22 mouse cellular contexts compared by ENCODE assay signal in genomic region chr1:20981764-20982163, GRCm38 (mm10).
"Had no signal": no experiment of that assay in that cellular context is flagged by ENCODE, and none has a peak within 500 bp of the region (broad histone marks: within the 10 kb centered on the region; RNA-seq: fewer than 3 reads in every experiment).

No protein-coding gene starts in this region.

- H3K4me1 ChIP-seq: limb, embryonic 12.5 days; limb, embryonic 15.5 days; midbrain, embryonic 12.5 days; midbrain, embryonic 15.5 days had no signal

- ATAC-seq: liver, postnatal 0 days; lung, postnatal 0 days; midbrain, embryonic 15.5 days had no signal

- H3K9ac ChIP-seq: limb, embryonic 12.5 days; limb, embryonic 15.5 days; liver, embryonic 14.5 days; liver, postnatal 0 days; lung, embryonic 14.5 days; midbrain, embryonic 12.5 days; midbrain, embryonic 15.5 days; neural tube, embryonic 13.5 days had no signal

- DNase-seq: kidney, postnatal 25 days; layer of hippocampus, adult 9-11 months; left cerebral cortex, postnatal 4 days; liver, postnatal 0 days; lung, embryonic 14.5 days; right cerebral cortex, postnatal 14 days; right cerebral cortex, postnatal 4 days; thymus, adult 2 months; thymus, postnatal 14 days; thymus, postnatal 4 days had no signal

- H3K27me3 ChIP-seq: limb, embryonic 12.5 days; limb, embryonic 15.5 days; midbrain, embryonic 12.5 days; midbrain, embryonic 15.5 days; neural tube, embryonic 13.5 days had no signal

- H3K4me3 ChIP-seq: layer of hippocampus, adult 2 months; limb, embryonic 12.5 days; limb, embryonic 15.5 days; midbrain, embryonic 12.5 days; midbrain, embryonic 15.5 days; neural tube, embryonic 13.5 days had no signal

- H3K9me3 ChIP-seq: limb, embryonic 12.5 days; limb, embryonic 15.5 days; midbrain, embryonic 12.5 days; midbrain, embryonic 15.5 days; neural tube, embryonic 13.5 days had no signal

- H3K36me3 ChIP-seq: limb, embryonic 12.5 days; limb, embryonic 15.5 days; midbrain, embryonic 12.5 days; midbrain, embryonic 15.5 days; neural tube, embryonic 13.5 days had no signal

- H3K4me2 ChIP-seq: limb, embryonic 12.5 days; limb, embryonic 15.5 days; liver, embryonic 11.5 days; lung, embryonic 14.5 days; midbrain, embryonic 12.5 days; midbrain, embryonic 15.5 days; neural tube, embryonic 13.5 days had no signal

- H3K27ac ChIP-seq: kidney, postnatal 0 days; layer of hippocampus, adult 2 months; limb, embryonic 12.5 days; limb, embryonic 15.5 days; liver, embryonic 14.5 days; macrophage; midbrain, embryonic 12.5 days; midbrain, embryonic 15.5 days; neural tube, embryonic 13.5 days; stomach, postnatal 0 days had no signal
